Mouse (Mus musculus) bone marrow macrophage, adult 2 months (primary cell): ENCODE measurements around the gene Igf2bp3.

Experiments used
- CTCF ChIP-seq: IDR thresholded peaks from 2 replicates; pipeline ENCODE4 v1.5.1; 2012; ENCODE audit warnings: low read depth, mild to moderate bottlenecking, low read length, moderate library complexity
- POLR2A ChIP-seq: IDR thresholded peaks from 2 replicates; pipeline ENCODE4 v1.6.1; 2012; ENCODE audit warnings: mild to moderate bottlenecking, low read depth, low read length, borderline replicate concordance

DNA sequence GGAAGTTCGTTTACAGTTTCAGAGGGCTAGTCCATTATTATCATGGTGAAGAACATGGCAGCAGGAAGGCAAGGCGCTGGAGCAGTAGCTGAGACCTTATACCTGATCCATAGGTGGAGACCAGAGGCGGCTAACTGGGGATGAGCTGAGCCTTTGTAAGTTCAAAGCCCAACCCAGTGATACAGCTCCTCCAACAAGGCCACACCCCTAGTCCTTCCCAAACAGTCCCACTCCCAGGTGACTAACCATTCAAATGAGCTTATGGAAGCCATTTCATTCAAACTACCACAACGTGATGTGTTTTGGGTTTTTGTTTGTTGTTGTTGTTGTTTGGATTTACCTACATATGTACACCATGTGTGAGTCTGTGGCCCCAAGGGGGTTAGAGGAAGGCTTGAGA is 20.2 kb downstream of the Igf2bp3 start:
- TF ChIP-seq POLR2A (no peak), CTCF (no peak)
